Mouse (Mus musculus) WW6 (cell line): ENCODE measurements at regions not wholly inside any gene's neighbourhood (a gene's known extent, or its start where the extent isn't known, plus 50 kb on each side); places are given as distances from the start of the nearest gene placed in this dataset.
"Not testable (repeated sequence)": the region's sequence is repeated elsewhere in the genome, so short reads cannot be mapped to it uniquely, and the experiment has no call there.

Experiments used
- DNase-seq: peaks from one replicate; pipeline ENCODE4 v3.0.0-alpha.2; 2013; ENCODE audit warnings: low read depth, low spot score

DNA sequence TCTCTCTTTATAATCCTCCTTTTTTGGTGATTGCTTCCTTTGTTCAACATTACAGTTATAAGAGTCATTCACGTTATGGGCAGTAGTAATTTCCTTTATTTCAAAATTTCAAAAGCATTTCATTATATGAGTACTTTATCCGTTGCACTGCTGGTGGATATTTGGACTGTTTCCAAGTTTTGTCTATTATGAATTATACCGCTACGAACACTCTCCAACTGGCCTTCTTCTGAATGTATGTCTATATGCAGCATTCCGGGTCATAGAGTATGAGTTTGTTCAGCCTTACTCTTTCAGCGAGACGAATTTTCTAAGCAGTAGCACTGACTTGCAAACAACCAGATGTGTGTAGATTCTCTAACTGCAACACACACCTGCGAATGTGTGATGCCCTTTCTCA, 57.8 kb downstream of the Dusp6 start:
- no peak for DNase-seq

DNA sequence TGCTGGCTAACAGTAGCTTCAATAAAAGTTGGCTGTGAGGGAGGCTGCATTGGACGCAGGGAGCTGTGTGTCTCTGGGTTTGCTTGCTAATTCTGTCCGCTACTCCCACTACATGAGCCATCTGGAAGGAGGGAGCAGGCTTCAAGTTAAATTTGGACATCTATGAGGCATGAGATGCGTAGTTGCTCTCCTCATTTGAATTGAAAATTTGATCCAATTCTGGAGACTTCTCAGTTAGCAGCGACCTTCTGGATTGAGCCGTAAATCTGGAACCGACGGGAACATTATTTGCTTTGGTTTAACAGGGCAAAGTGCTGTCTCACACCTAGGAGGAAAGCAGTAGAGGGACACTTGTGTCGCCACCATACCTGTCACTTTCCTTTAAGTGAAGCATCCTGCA, 60.3 kb downstream of the Dusp6 start:
- DNase-seq: no peak

DNA sequence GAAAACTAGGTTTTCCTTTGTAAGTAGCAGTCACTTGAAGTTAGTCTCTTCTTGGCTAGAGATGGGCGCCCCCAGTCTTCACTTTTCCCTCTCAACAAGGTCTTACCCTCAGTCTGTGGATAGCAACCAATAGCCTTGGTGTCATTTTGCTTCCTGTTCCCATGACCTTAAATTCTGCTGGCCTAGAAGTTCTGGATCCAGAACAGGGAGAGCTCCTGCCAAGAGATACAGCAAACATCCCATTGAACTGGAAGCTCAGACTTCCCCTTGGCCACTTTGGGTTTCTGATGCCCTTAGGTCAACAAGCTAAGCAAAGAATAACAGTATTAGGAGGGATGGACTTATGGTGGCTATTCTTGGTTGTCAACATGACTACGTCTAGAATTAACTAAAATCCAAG, 64.5 kb downstream of the Dusp6 start:
- no peak for DNase-seq

DNA sequence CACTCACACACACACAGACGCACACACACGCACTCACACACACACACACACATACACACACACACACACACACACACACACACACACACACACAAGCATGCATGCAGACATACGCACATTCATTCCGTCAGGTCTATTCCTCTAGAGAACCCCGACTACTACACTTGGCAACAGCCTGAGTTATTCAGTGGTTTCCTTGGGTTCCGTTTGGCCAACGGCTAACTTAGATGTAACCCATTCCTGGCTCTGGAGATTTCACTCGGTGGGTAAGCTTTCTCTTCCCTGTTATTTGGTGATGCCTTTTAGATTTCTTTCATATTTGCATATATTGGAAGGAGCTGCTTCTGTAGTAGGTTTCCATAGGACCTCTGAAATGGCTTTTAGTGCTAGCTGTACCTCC, 65.5 kb downstream of the Dusp6 start:
- no peak for DNase-seq

DNA sequence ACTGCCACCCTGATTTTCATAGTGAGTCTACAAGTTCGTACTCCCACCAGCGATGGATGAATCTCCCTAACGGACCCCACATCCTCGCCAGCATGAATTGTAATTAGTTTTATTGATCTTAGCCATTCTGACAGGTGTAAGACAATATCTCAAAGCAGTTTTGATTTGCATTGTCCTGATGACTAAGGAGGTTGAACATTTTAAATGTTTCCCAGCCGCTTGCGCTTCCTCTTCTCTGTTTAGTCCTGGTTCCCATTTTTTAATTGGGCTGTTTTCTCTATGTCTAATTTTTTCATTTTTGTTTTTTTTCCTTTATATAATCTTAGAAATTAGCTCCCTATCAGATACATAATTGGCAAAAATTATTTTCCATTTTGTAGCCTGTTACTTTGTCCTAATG, 66.4 kb downstream of the Dusp6 start:
- no peak for DNase-seq

DNA sequence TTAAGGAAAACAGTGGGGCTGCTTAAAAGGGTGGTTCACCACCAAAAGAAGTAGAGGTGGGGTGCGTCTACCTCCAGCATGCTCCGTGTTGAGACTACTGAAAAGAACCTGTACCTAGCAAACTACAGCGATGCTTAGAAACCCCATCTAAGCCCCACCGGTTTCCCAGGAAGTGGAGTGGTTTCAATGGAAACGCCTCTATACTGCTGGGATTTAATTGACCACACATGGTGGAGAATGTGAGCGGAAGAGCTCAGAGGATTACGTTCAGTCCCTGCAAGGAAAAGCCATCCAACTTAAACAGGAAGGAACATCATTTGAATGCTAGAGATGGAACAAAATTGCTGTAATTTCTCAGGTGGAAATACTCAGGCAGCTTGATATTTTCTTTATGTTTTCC, 67.5 kb downstream of the Dusp6 start:
- DNase-seq: no peak

DNA sequence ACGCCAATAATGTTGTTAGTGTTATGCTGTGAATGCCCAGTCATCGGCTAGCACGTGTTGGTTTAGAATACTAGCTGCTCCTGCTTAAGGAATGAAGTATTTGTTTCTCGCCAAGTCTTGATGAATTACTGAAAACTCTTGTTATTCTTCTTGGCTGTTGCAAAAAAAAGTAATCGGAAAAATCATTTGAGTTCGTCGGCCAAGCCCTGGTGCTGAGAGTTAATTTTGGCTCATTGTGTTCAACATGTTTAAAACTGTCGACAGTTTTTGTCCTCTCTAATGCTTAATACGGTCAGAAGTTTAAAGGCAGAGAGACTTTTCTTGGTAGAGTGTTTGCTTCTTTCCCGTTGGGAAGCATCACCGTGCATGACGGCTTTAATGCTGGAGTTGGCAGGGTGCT, 68.8 kb downstream of the Dusp6 start:
- no peak for DNase-seq

DNA sequence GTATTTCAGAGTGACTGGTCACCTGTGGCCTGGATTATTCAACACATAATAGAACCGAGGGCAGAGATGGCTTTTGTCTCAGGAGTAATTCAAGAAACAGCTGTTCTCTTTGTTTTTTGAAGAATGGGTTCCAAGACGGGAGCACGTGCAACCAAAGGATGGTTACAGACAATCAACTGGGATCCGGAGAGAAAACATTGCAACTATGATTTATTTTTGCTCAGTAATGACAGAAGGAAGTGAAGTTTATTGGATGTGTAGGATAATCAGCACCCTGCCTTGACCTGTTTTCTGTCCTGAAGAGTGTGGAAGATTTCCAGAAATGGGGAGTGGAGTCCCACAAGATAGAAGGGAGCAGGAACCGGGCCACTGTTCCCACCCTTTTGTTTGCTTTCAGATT, 70.8 kb downstream of the Dusp6 start:
- no peak for DNase-seq

DNA sequence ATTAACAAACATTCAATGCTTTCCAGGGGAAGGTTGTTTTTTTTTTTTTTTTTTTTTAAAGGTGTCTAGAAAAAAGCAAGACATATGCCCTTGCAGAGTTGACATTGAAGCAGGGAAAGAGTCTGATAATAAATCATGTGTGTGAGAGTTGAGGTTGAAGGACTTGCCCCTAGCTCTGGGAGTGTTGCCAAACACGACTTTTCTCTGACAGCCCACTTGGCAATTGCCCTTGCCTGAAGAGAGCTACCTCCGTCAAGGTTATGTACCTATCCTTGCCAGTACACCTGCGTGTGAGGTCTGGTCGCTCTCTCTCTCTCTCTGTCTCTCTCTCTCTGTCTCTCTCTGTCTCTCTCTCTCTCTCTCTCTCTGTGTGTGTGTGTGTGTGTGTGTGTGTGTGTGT, 73.1 kb downstream of the Dusp6 start:
- no peak for DNase-seq

DNA sequence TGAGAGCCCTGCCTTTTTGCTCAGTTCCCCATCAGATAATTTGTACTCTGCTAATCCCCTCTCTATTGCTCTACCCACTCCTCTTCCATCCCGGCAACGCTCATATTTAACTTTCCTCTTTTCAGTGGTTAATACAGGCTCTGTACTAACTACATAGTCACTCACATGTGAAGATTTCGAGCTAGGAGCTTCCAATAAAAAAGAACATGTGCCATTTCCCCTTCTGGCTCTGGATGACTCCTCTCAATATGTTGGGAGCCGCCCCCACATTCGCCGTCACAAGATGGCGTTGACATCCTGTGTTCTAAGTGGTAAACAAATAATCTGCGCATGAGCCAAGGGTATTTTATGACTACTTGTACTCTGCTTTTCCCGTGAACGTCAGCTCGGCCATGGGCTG, 75.8 kb downstream of the Dusp6 start:
- not testable (repeated sequence) for DNase-seq

DNA sequence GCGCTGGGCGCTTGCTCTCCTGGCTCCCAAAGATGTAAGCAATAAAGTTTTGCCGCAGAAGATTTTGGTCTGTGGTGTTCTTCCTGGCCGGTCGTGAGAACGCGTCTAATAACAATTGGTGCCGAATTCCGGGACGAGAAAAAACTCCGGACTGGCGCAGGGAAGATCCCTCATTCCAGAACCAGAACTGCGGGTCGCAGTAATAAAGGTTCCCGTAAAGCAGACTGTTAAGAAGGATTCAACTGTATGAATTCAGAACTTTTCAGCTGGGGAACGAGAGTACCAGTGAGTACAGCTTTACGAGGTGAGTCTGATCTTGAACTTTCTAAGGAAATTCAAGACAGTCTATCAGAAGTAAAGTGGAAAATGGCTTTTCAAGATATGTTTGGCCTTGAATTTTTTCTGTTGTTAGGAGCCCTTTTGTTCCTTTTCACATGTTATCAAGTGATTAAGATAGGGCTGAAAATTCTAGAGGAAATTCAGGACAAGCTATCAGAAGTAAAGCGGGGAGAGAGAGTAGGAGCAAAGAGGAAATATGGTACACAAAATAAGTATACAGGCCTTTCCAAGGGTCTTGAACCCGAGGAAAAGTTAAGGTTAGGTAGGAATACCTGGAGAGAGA, 76.4 kb downstream of the Dusp6 start:
- not testable (repeated sequence) for DNase-seq

DNA sequence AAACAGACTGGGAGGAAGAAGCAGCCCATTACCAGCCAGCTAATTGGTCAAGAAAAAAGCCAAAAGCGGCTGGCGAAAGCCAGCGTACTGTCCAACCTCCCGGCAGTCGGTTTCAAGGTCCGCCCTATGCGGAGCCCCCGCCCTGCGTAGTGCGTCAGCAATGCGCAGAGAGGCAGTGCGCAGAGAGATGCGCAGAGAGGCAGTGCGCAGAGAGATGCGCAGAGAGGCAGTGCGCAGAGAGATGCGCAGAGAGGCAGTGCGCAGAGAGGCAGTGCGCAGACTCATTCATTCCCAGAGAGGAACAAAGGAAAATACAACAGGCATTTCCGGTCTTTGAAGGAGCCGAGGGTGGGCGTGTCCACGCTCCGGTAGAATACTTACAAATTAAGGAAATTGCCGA, 77.0 kb downstream of the Dusp6 start:
- DNase-seq: not testable (repeated sequence)

DNA sequence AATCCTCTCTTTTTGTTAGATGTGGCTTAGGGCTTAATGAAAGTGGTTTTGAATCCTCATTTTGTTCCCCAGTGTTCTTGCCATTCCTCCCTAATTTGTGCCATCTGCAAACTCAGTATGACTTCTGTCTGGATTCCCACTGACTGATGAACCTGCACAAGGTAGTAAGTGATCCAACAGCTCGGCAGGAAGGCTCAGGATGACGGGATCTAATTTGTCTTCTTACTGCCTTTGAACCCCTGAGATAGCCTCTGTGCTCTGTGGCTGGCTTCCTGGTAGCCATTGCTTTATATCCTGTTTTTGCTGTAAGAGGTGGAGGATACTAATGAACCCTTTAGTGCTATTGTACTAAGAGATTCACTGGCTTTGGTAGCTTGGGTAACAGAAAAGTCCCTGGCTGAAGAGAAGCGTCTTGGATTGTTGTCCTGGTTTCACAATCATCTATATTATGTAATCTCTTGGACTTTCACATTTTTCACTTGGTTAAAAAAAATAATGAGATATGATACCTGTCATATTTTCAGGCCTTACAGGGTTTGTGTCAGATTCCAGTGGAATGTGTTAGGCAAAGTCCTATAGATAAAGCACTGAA, 86.2 kb downstream of the Dusp6 start:
- no peak for DNase-seq

DNA sequence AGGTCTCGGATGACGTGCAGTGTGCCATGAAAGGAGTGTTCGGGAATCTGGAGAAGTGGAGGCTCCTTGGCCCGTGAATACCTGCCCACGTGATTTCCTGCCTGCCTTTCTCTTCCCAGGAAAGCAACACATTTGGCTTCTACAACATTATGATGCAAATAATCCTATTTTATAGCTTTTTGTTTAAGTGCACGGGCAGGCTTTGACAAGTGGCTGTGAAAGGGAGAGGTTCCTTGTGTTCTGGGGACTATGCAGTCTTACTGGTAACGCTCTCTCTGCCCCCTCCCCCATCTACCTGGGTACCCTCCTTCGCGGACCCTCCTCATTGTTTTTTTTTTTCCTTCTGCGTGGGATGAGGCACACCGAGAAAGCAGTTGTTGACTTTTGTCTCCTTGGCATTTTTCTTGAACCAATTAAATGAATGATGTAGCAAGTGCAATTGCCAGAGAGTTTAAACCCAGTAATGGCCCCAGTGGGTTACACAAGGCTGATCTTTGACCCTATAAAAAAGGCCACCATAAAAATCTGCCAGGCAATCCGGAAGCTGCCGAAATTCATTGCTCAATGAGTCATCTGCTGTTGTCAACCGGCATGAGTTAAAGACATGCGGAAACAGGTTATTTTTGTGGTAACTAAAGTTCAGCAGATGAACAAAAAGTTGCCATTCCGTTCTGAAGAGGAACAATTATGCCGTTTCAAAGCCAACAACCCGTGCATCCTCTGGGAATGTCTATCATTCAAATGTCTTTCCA, 90.7 kb downstream of the Dusp6 start:
- peak; percentile 40 for DNase-seq

DNA sequence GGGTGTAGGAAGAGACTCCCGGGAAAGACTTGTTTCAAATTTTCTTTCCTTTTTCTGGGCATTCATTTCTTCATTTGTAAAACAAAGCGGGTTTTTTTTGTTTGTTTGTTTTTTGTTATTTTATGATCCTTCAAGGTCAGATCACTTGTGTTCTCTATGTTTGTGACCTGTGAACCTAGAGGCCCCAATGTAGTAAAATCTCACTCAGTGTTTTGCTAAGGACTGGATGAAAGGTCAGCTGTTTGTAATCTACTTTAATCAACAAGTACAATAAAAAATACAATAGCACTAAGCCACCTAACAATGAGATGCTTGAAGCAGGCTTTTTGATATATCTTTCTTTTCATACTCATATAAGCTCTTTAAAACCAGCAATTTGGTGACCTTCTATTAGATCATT, 91.3 kb downstream of the Dusp6 start:
- no peak for DNase-seq

DNA sequence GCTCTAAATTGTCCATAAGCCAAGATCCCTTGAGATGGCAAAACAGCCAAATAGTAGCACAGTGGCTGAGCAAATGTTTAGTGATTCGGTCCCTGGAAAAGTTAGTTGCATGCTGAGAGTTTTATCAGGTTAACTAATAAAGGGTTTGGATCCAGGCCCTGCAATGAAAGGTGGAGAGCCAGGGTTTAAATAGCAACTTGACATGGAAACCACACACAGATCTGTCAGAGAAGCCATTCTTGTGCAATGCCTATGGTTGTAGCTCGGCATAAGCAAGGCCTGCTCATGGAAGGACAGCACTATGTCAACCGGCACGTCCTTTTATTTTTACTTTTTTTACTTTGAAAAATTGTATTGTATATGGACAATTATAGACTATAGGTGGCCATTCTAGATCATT, 92.3 kb downstream of the Dusp6 start:
- no peak for DNase-seq

DNA sequence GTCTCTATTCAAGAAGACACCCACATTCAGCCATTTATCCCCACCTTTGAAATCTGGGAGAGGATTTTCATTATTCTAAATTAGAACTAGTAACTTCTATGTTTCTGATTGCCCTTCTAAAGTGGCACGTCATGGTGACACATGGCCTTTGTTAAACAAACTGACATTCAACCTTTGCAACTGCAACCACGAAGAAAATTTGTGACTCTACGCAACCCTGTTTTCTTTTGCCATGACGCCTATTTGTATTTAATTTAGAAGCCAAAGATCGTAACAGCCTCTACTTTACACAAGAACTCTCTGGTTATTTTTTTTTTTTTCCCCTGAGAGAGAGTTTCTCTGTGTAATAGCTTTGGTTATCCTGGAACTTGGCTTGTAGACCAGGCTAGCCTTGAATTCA, 93.2 kb downstream of the Dusp6 start:
- no peak for DNase-seq

DNA sequence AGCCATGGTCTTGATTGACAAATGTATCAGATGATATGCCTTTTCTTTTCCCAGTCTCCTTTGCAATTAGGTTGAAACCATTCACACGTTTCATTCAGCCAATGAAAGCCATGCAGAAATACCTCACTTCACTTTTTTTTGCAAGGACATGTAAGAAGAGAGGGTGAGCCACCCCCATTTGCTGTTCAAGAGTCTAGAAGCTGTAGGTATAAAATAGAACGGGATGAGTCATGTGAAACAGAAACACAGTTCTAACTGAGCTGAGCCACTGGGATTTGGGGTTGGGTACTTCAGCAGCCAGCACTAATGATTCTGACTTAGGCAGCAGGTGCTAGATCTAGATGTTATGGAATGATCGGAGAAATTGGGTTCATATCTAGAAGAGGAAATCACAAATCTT, 93.9 kb downstream of the Dusp6 start:
- DNase-seq: no peak

DNA sequence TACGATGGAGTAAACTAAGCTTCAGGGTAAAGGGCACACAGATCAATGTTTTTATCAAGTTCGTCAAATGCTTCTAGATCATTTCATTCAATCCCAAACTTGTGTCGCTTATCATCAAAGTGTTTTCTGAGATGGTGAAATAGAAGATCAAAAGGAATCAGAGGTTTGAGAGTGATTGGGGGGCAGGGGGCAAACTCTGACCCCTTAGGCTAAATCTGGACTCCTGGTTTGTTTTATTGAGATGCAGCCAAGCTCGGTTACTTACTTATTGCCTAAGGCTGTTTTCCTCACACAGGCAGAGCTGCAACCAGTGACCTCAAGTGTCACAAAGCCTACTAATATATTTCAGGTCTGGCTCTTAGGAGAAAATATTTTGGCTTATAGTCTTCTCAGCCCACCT, 94.3 kb downstream of the Dusp6 start:
- no peak for DNase-seq

DNA sequence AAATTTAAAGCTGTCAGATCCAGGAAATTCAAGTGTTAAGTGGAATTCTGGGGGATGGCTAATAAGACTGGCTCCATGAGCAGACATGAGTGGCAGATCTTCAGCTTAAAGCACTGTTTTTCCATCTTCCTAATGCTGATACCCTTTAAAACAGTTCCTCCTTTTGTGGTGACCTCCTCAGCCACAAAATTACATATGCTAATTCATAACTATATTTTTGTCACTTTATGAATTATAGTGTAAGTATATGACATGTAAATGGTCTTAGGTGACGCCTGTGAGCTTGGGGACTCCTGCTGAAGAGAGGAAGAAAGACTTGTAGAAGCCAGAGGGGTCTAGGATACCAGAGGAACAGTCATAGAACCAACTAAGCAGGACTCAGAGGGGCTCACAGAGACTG, 95.2 kb downstream of the Dusp6 start:
- no peak for DNase-seq

DNA sequence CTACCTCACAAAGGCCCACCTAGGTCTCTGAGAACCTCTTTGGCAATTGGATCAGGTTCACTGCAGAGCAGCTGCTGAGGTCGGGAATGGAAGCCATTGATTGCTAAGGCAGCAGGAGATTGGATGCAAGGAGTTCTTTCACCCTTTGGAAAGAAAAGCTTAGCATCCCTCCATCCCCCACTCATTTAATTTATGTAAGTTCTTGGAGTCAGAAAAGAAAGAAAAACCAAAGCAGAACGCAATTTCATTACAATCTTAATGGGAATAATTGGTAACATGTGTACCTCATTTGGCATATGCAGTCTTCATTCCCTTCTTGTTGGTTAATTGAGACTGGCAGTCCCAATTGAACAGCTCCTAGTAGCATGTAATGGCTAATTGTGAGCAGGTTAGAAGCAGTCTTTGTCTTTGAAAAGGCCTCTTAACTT, 96.4 kb downstream of the Dusp6 start:
- no peak for DNase-seq

DNA sequence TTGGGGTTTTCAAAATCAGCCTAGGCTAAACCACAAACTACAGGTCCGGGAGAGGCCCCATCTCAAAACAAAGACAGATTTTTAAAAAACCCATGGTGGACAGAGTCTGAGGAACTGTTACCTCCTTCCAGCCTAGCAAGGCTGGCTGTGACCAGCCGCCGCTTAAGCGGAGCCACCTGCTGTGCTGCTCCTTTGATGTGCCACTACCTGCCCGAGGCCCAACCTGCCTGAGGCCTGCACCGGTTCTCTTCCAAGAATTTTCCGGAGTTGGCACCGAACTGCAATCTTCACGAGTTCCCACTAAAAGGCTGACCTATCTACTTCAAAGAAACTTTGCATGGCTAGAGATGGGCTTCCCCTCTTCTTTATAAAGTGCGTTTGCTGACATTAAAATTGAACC, 97.6 kb downstream of the Dusp6 start:
- DNase-seq: not testable (repeated sequence)

DNA sequence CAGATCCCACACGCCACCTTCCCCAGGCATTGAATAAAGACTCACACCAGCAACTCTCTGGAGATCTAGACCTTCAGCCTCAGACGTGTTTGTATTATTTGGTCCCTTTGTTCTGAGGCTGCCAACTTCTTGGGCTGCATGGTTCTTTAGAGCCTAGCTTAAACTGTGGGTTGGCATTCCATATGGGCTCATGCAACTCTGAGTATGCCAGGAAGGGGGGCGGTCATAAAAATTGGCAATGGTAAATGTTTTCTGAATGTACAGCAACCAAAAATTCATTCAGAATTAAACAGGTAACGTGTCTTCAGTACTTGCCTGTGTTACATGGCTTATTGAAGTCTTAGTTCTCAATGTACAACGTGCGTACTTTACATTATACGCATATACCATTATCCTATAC, 103.1 kb downstream of the Dusp6 start:
- DNase-seq: no peak
